Mouse (Mus musculus) ES-E14 (cell line): ENCODE measurements around the gene Unc79.

Source experiments
- CHD2 ChIP-seq: IDR thresholded peaks from 2 replicates; pipeline ENCODE4 v1.6.1; 2014; ENCODE audit warnings: mild to moderate bottlenecking, low read depth, low read length, inconsistent platforms
- HCFC1 ChIP-seq: IDR thresholded peaks from 2 replicates; pipeline ENCODE4 v1.6.1; 2012; ENCODE audit warnings: low read length, inconsistent platforms, borderline replicate concordance; ENCODE audit not compliant: insufficient read depth
- MAFK ChIP-seq: IDR thresholded peaks from 2 replicates; pipeline ENCODE4 v1.6.1; 2014; ENCODE audit warnings: mild to moderate bottlenecking, low read depth, low read length, inconsistent platforms; ENCODE audit not compliant: insufficient read depth
- ZNF384 ChIP-seq: IDR thresholded peaks from 2 replicates; pipeline ENCODE4 v1.6.1; 2012; ENCODE audit warnings: low read depth, low read length, inconsistent platforms

- TF ChIP-seq ZNF384 (no peak), HCFC1 (no peak), CHD2 (no peak), MAFK (no peak)
Observed at GRCm38 (mm10) chr12:103062133-103062532, 113.5 kb downstream of the Unc79 start.
